Mouse (Mus musculus): ENCODE measurements at regions not wholly inside any gene's neighbourhood (a gene's known extent, or its start where the extent isn't known, plus 50 kb on each side); places are given as distances from the start of the nearest gene placed in this dataset.

- H3K9ac ChIP-seq (ENCODE audit: low read depth, low read length): no peak overlapping the region
- no peaks in the 10 kb centered on the region for H3K79me2 ChIP-seq (replicated peaks; ENCODE audit: control insufficient read depth, insufficient read depth, low read length)
- peaks cover 7% of the 10 kb centered on the region for H3K4me1 ChIP-seq (ENCODE audit: control insufficient read depth, insufficient read depth, low read length)
- intact Hi-C loops (cut with DNase I): loop anchor here (5.0 kb wide), 1 partner anchor 78 kb away; no protein-coding TSS in a partner anchor
- 41% methylated on average over 1 of the region's 1 CpGs for WGBS
- H3K36me3 ChIP-seq (ENCODE audit: control insufficient read depth, insufficient read depth, low read length): no peaks in the 10 kb centered on the region; the same call in 1 of the 2 replicates
- H3K4me3 ChIP-seq: no peak overlapping the region
- no peak for TF ChIP-seq CTCF (IDR thresholded peaks at IDR 0.05)
- no peak for TF ChIP-seq EP300 (IDR thresholded peaks at IDR 0.05; ENCODE audit: insufficient read depth, low read depth, low read length)
- no peak for TF ChIP-seq POLR2A (IDR thresholded peaks at IDR 0.05; ENCODE audit: insufficient read depth, low read depth, low read length)
- H3K27me3 ChIP-seq (ENCODE audit: control insufficient read depth, insufficient read depth, low read length): no peaks in the 10 kb centered on the region
- DNase-seq: no peak
- H3K27ac ChIP-seq: no peak overlapping the region
These were observed 59.0 kb upstream of the Ugp2 start for GRCm38 (mm10) chr11:21430021-21430420.

- no peak overlapping the region for H3K9ac ChIP-seq (ENCODE audit: low read depth, low read length)
- WGBS: 61% methylated on average over 6 of the region's 6 CpGs
- peaks cover 6% of the 10 kb centered on the region for H3K4me1 ChIP-seq (ENCODE audit: control insufficient read depth, insufficient read depth, low read length)
- H3K27me3 ChIP-seq (ENCODE audit: control insufficient read depth, insufficient read depth, low read length): no peaks in the 10 kb centered on the region
- no peak for TF ChIP-seq POLR2A (IDR thresholded peaks at IDR 0.05; ENCODE audit: insufficient read depth, low read depth, low read length)
- 0 out of 2 replicates have a peak, but pooled peaks have one; percentile 31 for TF ChIP-seq EP300 (IDR thresholded peaks at IDR 0.05; ENCODE audit: insufficient read depth, low read depth, low read length)
- no peak for TF ChIP-seq CTCF (IDR thresholded peaks at IDR 0.05)
- peak overlapping the region; percentile 40 for H3K27ac ChIP-seq
- no peaks in the 10 kb centered on the region; the same call in 1 of the 2 replicates for H3K36me3 ChIP-seq (ENCODE audit: control insufficient read depth, insufficient read depth, low read length)
- H3K79me2 ChIP-seq (replicated peaks; ENCODE audit: control insufficient read depth, insufficient read depth, low read length): no peaks in the 10 kb centered on the region
- intact Hi-C loops (cut with DNase I): no loop called here
- no peak overlapping the region for H3K4me3 ChIP-seq
- DNase-seq: peak; percentile 62 to 79
These were observed 57.7 kb upstream of the Ugp2 start for GRCm38 (mm10) chr11:21428749-21429148.

- Histone ChIP-seq H3K4me3 (no peak overlapping the region), H3K9ac (ENCODE audit: low read depth, low read length) (no peak overlapping the region), H3K27ac (no peak overlapping the region; the same call in 1 of the 2 replicates), H3K36me3 (ENCODE audit: control insufficient read depth, insufficient read depth, low read length) (no peaks in the 10 kb centered on the region; the same call in 1 of the 2 replicates), H3K79me2 (replicated peaks; ENCODE audit: control insufficient read depth, insufficient read depth, low read length) (no peaks in the 10 kb centered on the region), H3K27me3 (ENCODE audit: control insufficient read depth, insufficient read depth, low read length) (no peaks in the 10 kb centered on the region), H3K4me1 (ENCODE audit: control insufficient read depth, insufficient read depth, low read length) (peaks cover 6% of the 10 kb centered on the region)
- no peak for TF ChIP-seq EP300 (IDR thresholded peaks at IDR 0.05; ENCODE audit: insufficient read depth, low read depth, low read length)
- TF ChIP-seq CTCF (IDR thresholded peaks at IDR 0.05): no peak
- no peak for TF ChIP-seq POLR2A (IDR thresholded peaks at IDR 0.05; ENCODE audit: insufficient read depth, low read depth, low read length)
- 39% methylated on average over 3 of the region's 3 CpGs for WGBS
- DNase-seq: no peak
- intact Hi-C loops (cut with DNase I): no loop called here
These were observed 57.0 kb upstream of the Ugp2 start for GRCm38 (mm10) chr11:21428013-21428317.

- H3K79me2 ChIP-seq (replicated peaks; ENCODE audit: control insufficient read depth, insufficient read depth, low read length): no peaks in the 10 kb centered on the region
- 79% methylated on average over 4 of the region's 4 CpGs for WGBS
- TF ChIP-seq POLR2A (IDR thresholded peaks at IDR 0.05; ENCODE audit: insufficient read depth, low read depth, low read length): no peak
- TF ChIP-seq CTCF (IDR thresholded peaks at IDR 0.05): no peak
- no peak for TF ChIP-seq EP300 (IDR thresholded peaks at IDR 0.05; ENCODE audit: insufficient read depth, low read depth, low read length)
- peaks cover 6% of the 10 kb centered on the region for H3K4me1 ChIP-seq (ENCODE audit: control insufficient read depth, insufficient read depth, low read length)
- no peaks in the 10 kb centered on the region for H3K27me3 ChIP-seq (ENCODE audit: control insufficient read depth, insufficient read depth, low read length)
- H3K4me3 ChIP-seq: no peak overlapping the region
- H3K36me3 ChIP-seq (ENCODE audit: control insufficient read depth, insufficient read depth, low read length): no peaks in the 10 kb centered on the region; the same call in 1 of the 2 replicates
- intact Hi-C loops (cut with DNase I): no loop called here
- no peak overlapping the region for H3K27ac ChIP-seq
- no peak overlapping the region for H3K9ac ChIP-seq (ENCODE audit: low read depth, low read length)
- DNase-seq: no peak
These were observed 56.5 kb upstream of the Ugp2 start for GRCm38 (mm10) chr11:21427291-21428012.

GRCm38 (mm10) chr11:21425480-21426101 lies 54.6 kb upstream of the Ugp2 start:
- H3K27ac ChIP-seq: no peak overlapping the region
- H3K79me2 ChIP-seq (replicated peaks; ENCODE audit: control insufficient read depth, insufficient read depth, low read length): no peaks in the 10 kb centered on the region
- WGBS: 66% methylated on average over 6 of the region's 6 CpGs
- TF ChIP-seq CTCF (IDR thresholded peaks at IDR 0.05) (no peak), EP300 (IDR thresholded peaks at IDR 0.05; ENCODE audit: insufficient read depth, low read depth, low read length) (no peak), POLR2A (IDR thresholded peaks at IDR 0.05; ENCODE audit: insufficient read depth, low read depth, low read length) (no peak)
- DNase-seq: peak; percentile 25 to 37
- no peak overlapping the region for H3K9ac ChIP-seq (ENCODE audit: low read depth, low read length)
- H3K4me3 ChIP-seq: no peak overlapping the region
- intact Hi-C loops (cut with DNase I): no loop called here
- H3K4me1 ChIP-seq (ENCODE audit: control insufficient read depth, insufficient read depth, low read length): peaks cover 6% of the 10 kb centered on the region
- no peaks in the 10 kb centered on the region; the same call in 1 of the 2 replicates for H3K36me3 ChIP-seq (ENCODE audit: control insufficient read depth, insufficient read depth, low read length)
- H3K27me3 ChIP-seq (ENCODE audit: control insufficient read depth, insufficient read depth, low read length): no peaks in the 10 kb centered on the region

- Histone ChIP-seq H3K9ac (ENCODE audit: low read depth, low read length) (no peak overlapping the region), H3K4me1 (ENCODE audit: control insufficient read depth, insufficient read depth, low read length) (peaks cover 6% of the 10 kb centered on the region), H3K27me3 (ENCODE audit: control insufficient read depth, insufficient read depth, low read length) (no peaks in the 10 kb centered on the region), H3K79me2 (replicated peaks; ENCODE audit: control insufficient read depth, insufficient read depth, low read length) (no peaks in the 10 kb centered on the region), H3K27ac (no peak overlapping the region), H3K36me3 (ENCODE audit: control insufficient read depth, insufficient read depth, low read length) (no peaks in the 10 kb centered on the region; the same call in 1 of the 2 replicates), H3K4me3 (no peak overlapping the region)
- TF ChIP-seq CTCF (IDR thresholded peaks at IDR 0.05) (no peak), POLR2A (IDR thresholded peaks at IDR 0.05; ENCODE audit: insufficient read depth, low read depth, low read length) (no peak), EP300 (IDR thresholded peaks at IDR 0.05; ENCODE audit: insufficient read depth, low read depth, low read length) (no peak)
- DNase-seq: no peak
- intact Hi-C loops (cut with DNase I): no loop called here
These were observed 53.3 kb upstream of the Ugp2 start for GRCm38 (mm10) chr11:21424345-21424744.
